Mouse (Mus musculus): ENCODE data around the gene Gdpd3. TPM values are rescaled to one million over a fixed set of nuclear protein-coding genes. Genes with fewer than 3 reads are reported as not detected.

Gene Gdpd3
- total RNA-seq, 2 experiments from 2014 or later: 9.2 TPM; not detected in 1

Other genes starting within 250 kb of the Gdpd3 start
- 42.3 and 63.8 TPM in 2 replicates for gene Eif3c, start 199.9 kb upstream of the Gdpd3 start, total RNA-seq (2015; ENCODE audit: low replicate concordance)
- gene Eif3c, start 199.9 kb upstream of the Gdpd3 start, total RNA-seq (2017; ENCODE audit: low replicate concordance): 77.8 and 113 TPM in 2 replicates
- 5.9 and 12.3 TPM in 2 replicates for gene Apobr, start 181.4 kb upstream of the Gdpd3 start, total RNA-seq (2015; ENCODE audit: low replicate concordance)
- 3.2 and 6.1 TPM in 2 replicates for gene Apobr, start 181.4 kb upstream of the Gdpd3 start, total RNA-seq (2017; ENCODE audit: low replicate concordance)
- 2.9 and 17.2 TPM in 2 replicates for gene Cln3, start 180.5 kb upstream of the Gdpd3 start, total RNA-seq (2015; ENCODE audit: low replicate concordance)
- gene Cln3, start 180.5 kb upstream of the Gdpd3 start, total RNA-seq (2017; ENCODE audit: low replicate concordance): 1.9 and 3.9 TPM in 2 replicates
- 1.3 TPM in 1 of 2 replicates, not detected in the other for gene Il27, start 171.4 kb upstream of the Gdpd3 start, total RNA-seq (2015; ENCODE audit: low replicate concordance)
- not detected in 2 replicates for gene Il27, start 171.4 kb upstream of the Gdpd3 start, total RNA-seq (2017; ENCODE audit: low replicate concordance)
- 2.5 TPM in 1 of 2 replicates, not detected in the other for gene Nupr1, start 135.5 kb upstream of the Gdpd3 start, total RNA-seq (2015; ENCODE audit: low replicate concordance)
- 1.2 and 15.8 TPM in 2 replicates for gene Nupr1, start 135.5 kb upstream of the Gdpd3 start, total RNA-seq (2017; ENCODE audit: low replicate concordance)
- 36.8 and 54.1 TPM in 2 replicates for gene Sgf29, start 117.0 kb upstream of the Gdpd3 start, total RNA-seq (2015; ENCODE audit: low replicate concordance)
- gene Sgf29, start 117.0 kb upstream of the Gdpd3 start, total RNA-seq (2017; ENCODE audit: low replicate concordance): 0.83 and 10.9 TPM in 2 replicates
- 4.0 TPM in 1 of 2 replicates, not detected in the other for gene Sult1a1, start 89.9 kb upstream of the Gdpd3 start, total RNA-seq (2015; ENCODE audit: low replicate concordance)
- gene Sult1a1, start 89.9 kb upstream of the Gdpd3 start, total RNA-seq (2017; ENCODE audit: low replicate concordance): 6.4 TPM in 1 of 2 replicates, not detected in the other
- gene Bola2, start 70.9 kb upstream of the Gdpd3 start, total RNA-seq (2015; ENCODE audit: low replicate concordance): 9.2 and 21.3 TPM in 2 replicates
- 5.1 and 46.8 TPM in 2 replicates for gene Bola2, start 70.9 kb upstream of the Gdpd3 start, total RNA-seq (2017; ENCODE audit: low replicate concordance)
- gene Slx1b, start 70.5 kb upstream of the Gdpd3 start, total RNA-seq (2015; ENCODE audit: low replicate concordance): 0.84 and 1.4 TPM in 2 replicates
- gene Slx1b, start 70.5 kb upstream of the Gdpd3 start, total RNA-seq (2017; ENCODE audit: low replicate concordance): 1.9 and 3.2 TPM in 2 replicates
- gene Coro1a, start 58.5 kb upstream of the Gdpd3 start, total RNA-seq (2015; ENCODE audit: low replicate concordance): 103 and 171 TPM in 2 replicates
- gene Coro1a, start 58.5 kb upstream of the Gdpd3 start, total RNA-seq (2017; ENCODE audit: low replicate concordance): 101 and 106 TPM in 2 replicates
- 46.5 and 49.0 TPM in 2 replicates for gene Mapk3, start 6.7 kb upstream of the Gdpd3 start, total RNA-seq (2015; ENCODE audit: low replicate concordance)
- 18.6 and 19.3 TPM in 2 replicates for gene Mapk3, start 6.7 kb upstream of the Gdpd3 start, total RNA-seq (2017; ENCODE audit: low replicate concordance)
- 182 and 256 TPM in 2 replicates for gene Ypel3, start 10.6 kb downstream of the Gdpd3 start, total RNA-seq (2015; ENCODE audit: low replicate concordance)
- gene Ypel3, start 10.6 kb downstream of the Gdpd3 start, total RNA-seq (2017; ENCODE audit: low replicate concordance): 61.6 and 74.1 TPM in 2 replicates
- 2.1 and 4.3 TPM in 2 replicates for gene Tbx6, start 15.1 kb downstream of the Gdpd3 start, total RNA-seq (2015; ENCODE audit: low replicate concordance)
- gene Tbx6, start 15.1 kb downstream of the Gdpd3 start, total RNA-seq (2017; ENCODE audit: low replicate concordance): 2.6 and 2.7 TPM in 2 replicates
- gene Ppp4c, start 26.2 kb downstream of the Gdpd3 start, total RNA-seq (2015; ENCODE audit: low replicate concordance): 63.7 and 105 TPM in 2 replicates
- gene Ppp4c, start 26.2 kb downstream of the Gdpd3 start, total RNA-seq (2017; ENCODE audit: low replicate concordance): 52.8 and 67.6 TPM in 2 replicates
- gene Fam57b, start 31.3 kb downstream of the Gdpd3 start, total RNA-seq (2015; ENCODE audit: low replicate concordance): not detected in 2 replicates
- not detected in 2 replicates for gene Fam57b, start 31.3 kb downstream of the Gdpd3 start, total RNA-seq (2017; ENCODE audit: low replicate concordance)
- gene 4930451I11Rik, start 65.3 kb downstream of the Gdpd3 start, total RNA-seq (2015; ENCODE audit: low replicate concordance): not detected in 2 replicates
- gene 4930451I11Rik, start 65.3 kb downstream of the Gdpd3 start, total RNA-seq (2017; ENCODE audit: low replicate concordance): not detected in 2 replicates
- gene Doc2a, start 81.1 kb downstream of the Gdpd3 start, total RNA-seq (2015; ENCODE audit: low replicate concordance): not detected in 2 replicates
- gene Doc2a, start 81.1 kb downstream of the Gdpd3 start, total RNA-seq (2017; ENCODE audit: low replicate concordance): not detected in 2 replicates
- gene Hirip3, start 95.6 kb downstream of the Gdpd3 start, total RNA-seq (2015; ENCODE audit: low replicate concordance): 50.8 and 63.3 TPM in 2 replicates
- 193 and 296 TPM in 2 replicates for gene Hirip3, start 95.6 kb downstream of the Gdpd3 start, total RNA-seq (2017; ENCODE audit: low replicate concordance)
- gene Ino80e, start 96.0 kb downstream of the Gdpd3 start, total RNA-seq (2015; ENCODE audit: low replicate concordance): 19.1 and 20.1 TPM in 2 replicates
- gene Ino80e, start 96.0 kb downstream of the Gdpd3 start, total RNA-seq (2017; ENCODE audit: low replicate concordance): 20.2 and 30.4 TPM in 2 replicates
- 23.1 and 38.2 TPM in 2 replicates for gene Taok2, start 118.4 kb downstream of the Gdpd3 start, total RNA-seq (2015; ENCODE audit: low replicate concordance)
- gene Taok2, start 118.4 kb downstream of the Gdpd3 start, total RNA-seq (2017; ENCODE audit: low replicate concordance): 65.6 and 76.2 TPM in 2 replicates
- 3.2 and 5.4 TPM in 2 replicates for gene Tmem219, start 156.6 kb downstream of the Gdpd3 start, total RNA-seq (2015; ENCODE audit: low replicate concordance)
- gene Tmem219, start 156.6 kb downstream of the Gdpd3 start, total RNA-seq (2017; ENCODE audit: low replicate concordance): 4.0 and 10.4 TPM in 2 replicates
- 21.6 TPM in 1 of 2 replicates, not detected in the other for gene Kctd13, start 162.5 kb downstream of the Gdpd3 start, total RNA-seq (2015; ENCODE audit: low replicate concordance)
- gene Kctd13, start 162.5 kb downstream of the Gdpd3 start, total RNA-seq (2017; ENCODE audit: low replicate concordance): 0.53 and 3.3 TPM in 2 replicates
- gene Asphd1, start 183.2 kb downstream of the Gdpd3 start, total RNA-seq (2015; ENCODE audit: low replicate concordance): not detected in 2 replicates
- gene Asphd1, start 183.2 kb downstream of the Gdpd3 start, total RNA-seq (2017; ENCODE audit: low replicate concordance): not detected in 2 replicates
- gene Sez6l2, start 184.2 kb downstream of the Gdpd3 start, total RNA-seq (2015; ENCODE audit: low replicate concordance): not detected in 2 replicates
- gene Sez6l2, start 184.2 kb downstream of the Gdpd3 start, total RNA-seq (2017; ENCODE audit: low replicate concordance): 0.45 TPM in 1 of 2 replicates, not detected in the other
- 29.8 and 30.3 TPM in 2 replicates for gene Cdipt, start 209.6 kb downstream of the Gdpd3 start, total RNA-seq (2015; ENCODE audit: low replicate concordance)
- 19.7 and 27.1 TPM in 2 replicates for gene Cdipt, start 209.6 kb downstream of the Gdpd3 start, total RNA-seq (2017; ENCODE audit: low replicate concordance)
- gene Cdiptos, start 209.8 kb downstream of the Gdpd3 start, total RNA-seq (2015; ENCODE audit: low replicate concordance): 2.9 TPM in 1 of 2 replicates, not detected in the other
- gene Cdiptos, start 209.8 kb downstream of the Gdpd3 start, total RNA-seq (2017; ENCODE audit: low replicate concordance): not detected in 2 replicates
- gene Mvp, start 248.3 kb downstream of the Gdpd3 start, total RNA-seq (2015; ENCODE audit: low replicate concordance): 0.36 and 0.42 TPM in 2 replicates
- 6.7 and 7.7 TPM in 2 replicates for gene Mvp, start 248.3 kb downstream of the Gdpd3 start, total RNA-seq (2017; ENCODE audit: low replicate concordance)

Measured in erythroid progenitor cell, adult 5-6 weeks (primary cell).